Mouse (Mus musculus): ENCODE data around the gene Dennd1a. TPM values are rescaled to one million over a fixed set of nuclear protein-coding genes. Genes with fewer than 3 reads are reported as not detected.
A peak's percentile ranks its signal among the peaks of the same experiment; 100 is the strongest.

Gene Dennd1a
- total RNA-seq, 2 experiments from 2014 or later: 29.9 to 35.4 TPM

GRCm38 (mm10) chr2:37782002-37782401, 505.2 kb downstream of the Dennd1a start:
- no peak for DNase-seq (ENCODE audit: low spot score in 2 of 2)

- no peak for DNase-seq (ENCODE audit: low spot score in 2 of 2)
These were observed 505.8 kb downstream of the Dennd1a start for GRCm38 (mm10) chr2:37781421-37781820.

- DNase-seq (ENCODE audit: low spot score in 2 of 2): peak in 1 of 2 experiments; percentile 33
These were observed 506.8 kb downstream of the Dennd1a start for GRCm38 (mm10) chr2:37780270-37780929.

- DNase-seq (ENCODE audit: low spot score in 2 of 2): no peak
These were observed 509.1 kb downstream of the Dennd1a start for GRCm38 (mm10) chr2:37777958-37778720.

GRCm38 (mm10) chr2:37776611-37777411, 510.4 kb downstream of the Dennd1a start:
- no peak for DNase-seq (ENCODE audit: low spot score in 2 of 2)

GRCm38 (mm10) chr2:37776016-37776415, 511.2 kb downstream of the Dennd1a start, which contains the start of gene Crb2:
Crb2 (plus strand) TSS chr2:37776249.
- DNase-seq (ENCODE audit: low spot score in 2 of 2): no peak

- DNase-seq (ENCODE audit: low spot score in 2 of 2): peak in 1 of 2 experiments; percentile 33
These were observed 512.6 kb downstream of the Dennd1a start for GRCm38 (mm10) chr2:37774571-37774970.

- peak; percentile 43 to 76 for DNase-seq (ENCODE audit: low spot score in 2 of 2)
These were observed 515.4 kb downstream of the Dennd1a start for GRCm38 (mm10) chr2:37771618-37772285.

- no peak for DNase-seq (ENCODE audit: low spot score in 2 of 2)
These were observed 517.4 kb downstream of the Dennd1a start for GRCm38 (mm10) chr2:37769793-37770192.

- DNase-seq (ENCODE audit: low spot score in 2 of 2): no peak
These were observed 518.3 kb downstream of the Dennd1a start for GRCm38 (mm10) chr2:37768903-37769302.

GRCm38 (mm10) chr2:37767739-37768138, 519.5 kb downstream of the Dennd1a start:
- no peak for DNase-seq (ENCODE audit: low spot score in 2 of 2)

GRCm38 (mm10) chr2:37767080-37767547, 520.1 kb downstream of the Dennd1a start:
- DNase-seq (ENCODE audit: low spot score in 2 of 2): no peak

- DNase-seq (ENCODE audit: low spot score in 2 of 2): no peak
These were observed 521.0 kb downstream of the Dennd1a start for GRCm38 (mm10) chr2:37766027-37766761.

- DNase-seq (ENCODE audit: low spot score in 2 of 2): no peak
These were observed 522.1 kb downstream of the Dennd1a start for GRCm38 (mm10) chr2:37765082-37765483.

- no peak for DNase-seq (ENCODE audit: low spot score in 2 of 2)
These were observed 522.7 kb downstream of the Dennd1a start for GRCm38 (mm10) chr2:37764514-37764913.

GRCm38 (mm10) chr2:37763638-37764037, 523.6 kb downstream of the Dennd1a start:
- DNase-seq (ENCODE audit: low spot score in 2 of 2): no peak

GRCm38 (mm10) chr2:37760633-37761032, 526.6 kb downstream of the Dennd1a start:
- no peak for DNase-seq (ENCODE audit: low spot score in 2 of 2)

- DNase-seq (ENCODE audit: low spot score in 2 of 2): no peak
These were observed 528.7 kb downstream of the Dennd1a start for GRCm38 (mm10) chr2:37758343-37759015.

GRCm38 (mm10) chr2:37757784-37758183, 529.4 kb downstream of the Dennd1a start:
- DNase-seq (ENCODE audit: low spot score in 2 of 2): no peak

- no peak for DNase-seq (ENCODE audit: low spot score in 2 of 2)
These were observed 530.2 kb downstream of the Dennd1a start for GRCm38 (mm10) chr2:37757016-37757415.

Measured in adrenal gland, postnatal 4 days (tissue).